Mouse (Mus musculus) kidney, adult 11 months (tissue): ENCODE results near the gene Sppl3.
A peak's percentile ranks its signal among the peaks of the same experiment; 100 is the strongest.

Experiments
- DNase-seq: peaks from one replicate; pipeline ENCODE4 v3.0.0; 2022

The Sppl3 gene

GRCm38 (mm10) chr5:115127421-115128179, 116.7 kb downstream of the Sppl3 start:
- peak; percentile 87 for DNase-seq

- no peak for DNase-seq
Measured at GRCm38 (mm10) chr5:115129328-115129727, 118.4 kb downstream of the Sppl3 start.

GRCm38 (mm10) chr5:115132465-115132864, 121.5 kb downstream of the Sppl3 start:
- DNase-seq: no peak

- no peak for DNase-seq
Measured at GRCm38 (mm10) chr5:115133358-115134066, 122.6 kb downstream of the Sppl3 start.

GRCm38 (mm10) chr5:115134234-115135165, 123.6 kb downstream of the Sppl3 start, which contains the start of gene Unc119b:
TSS of gene Unc119b (minus strand) at chr5:115134975.
- DNase-seq: peak; percentile 90

- no peak for DNase-seq
Measured at GRCm38 (mm10) chr5:115139124-115139523, 128.2 kb downstream of the Sppl3 start.

GRCm38 (mm10) chr5:115140726-115141125, 129.8 kb downstream of the Sppl3 start:
- no peak for DNase-seq

- DNase-seq: no peak
Measured at GRCm38 (mm10) chr5:115142166-115142697, 131.3 kb downstream of the Sppl3 start.

GRCm38 (mm10) chr5:115143552-115143951, 132.6 kb downstream of the Sppl3 start:
- DNase-seq: no peak

- DNase-seq: no peak
Measured at GRCm38 (mm10) chr5:115144471-115144870, 133.5 kb downstream of the Sppl3 start.

- DNase-seq: no peak
Measured at GRCm38 (mm10) chr5:115145253-115145968, 134.5 kb downstream of the Sppl3 start.

- DNase-seq: no peak
Measured at GRCm38 (mm10) chr5:115145976-115146746, 135.2 kb downstream of the Sppl3 start.

- no peak for DNase-seq
Measured at GRCm38 (mm10) chr5:115146747-115147130, 135.8 kb downstream of the Sppl3 start.

- no peak for DNase-seq
Measured at GRCm38 (mm10) chr5:115147388-115147787, 136.5 kb downstream of the Sppl3 start.

- no peak for DNase-seq
Measured at GRCm38 (mm10) chr5:115148378-115148777, 137.4 kb downstream of the Sppl3 start.
